Mouse (Mus musculus): ENCODE data around the gene Aarsd1. TPM values are rescaled to one million over a fixed set of nuclear protein-coding genes. Genes with fewer than 3 reads are reported as not detected.
A peak's percentile ranks its signal among the peaks of the same experiment; 100 is the strongest.
"Not testable (repeated sequence)": the region's sequence is repeated elsewhere in the genome, so short reads cannot be mapped to it uniquely, and the experiment has no call there.

The Aarsd1 gene
- total RNA-seq (2021) = 10 to 100 TPM; 16.0 to 17.1 TPM
- long read RNA-seq, experiment 1, transcript Aarsd1-201 (12 exons, 1,516 nt) = major isoform, 44 of 51 reads
- long read RNA-seq, experiment 1, partial matches to known transcripts = 4 of 51 reads
- long read RNA-seq, experiment 1, other reads (novel, unspliced or antisense) = 3 of 51 reads
- long read RNA-seq, experiment 2, transcript Aarsd1-201 (12 exons, 1,516 nt) = major isoform, 58 of 66 reads
- long read RNA-seq, experiment 2, partial matches to known transcripts = 6 of 66 reads
- long read RNA-seq, experiment 2, other reads (novel, unspliced or antisense) = 2 of 66 reads

DNA sequence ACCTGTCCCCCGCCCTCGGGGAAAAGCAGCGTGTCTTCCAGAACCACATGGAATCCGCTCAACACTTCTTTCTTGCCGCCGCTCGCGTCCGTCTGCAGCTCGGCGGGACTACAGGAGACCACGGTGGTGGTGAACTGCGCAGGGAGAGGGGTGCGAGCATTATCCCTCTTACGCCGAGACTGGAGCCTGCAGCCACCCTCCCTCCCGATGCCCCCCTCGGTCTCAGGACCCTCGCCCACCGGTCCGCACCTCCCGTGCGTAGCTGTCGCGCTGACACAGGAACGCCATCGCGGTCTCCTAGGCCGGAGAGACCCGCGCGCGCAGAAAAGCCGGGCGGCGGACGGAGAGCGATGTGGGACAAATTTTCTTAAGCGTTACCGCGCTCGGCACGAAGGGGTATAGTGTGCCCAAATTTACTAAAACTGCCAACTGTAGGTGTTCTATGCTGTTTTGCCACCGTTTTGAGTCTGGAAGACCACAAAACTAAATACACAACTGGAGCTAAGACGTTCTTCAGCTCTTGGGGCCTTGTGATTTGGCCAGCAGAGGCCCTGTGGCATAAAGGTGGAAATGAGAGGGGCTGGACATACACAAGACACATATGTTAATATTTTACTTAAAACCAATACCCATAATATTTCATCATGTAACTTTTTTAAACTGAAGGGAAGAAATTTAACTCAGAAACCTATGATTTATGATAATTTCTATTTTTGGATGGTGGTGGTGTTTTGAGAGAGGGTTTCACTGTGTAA lies at the start of gene Aarsd1:
Gene Aarsd1 (minus strand): TSS at position 515 of the 755 bp plus-strand sequence.
- DNase-seq = peak; percentile 85

GRCm38 (mm10) chr11:101466552-101466950 lies 49.1 kb upstream of the Aarsd1 start:
- not testable (repeated sequence) for DNase-seq

- DNase-seq = peak; percentile 80
These were observed 48.6 kb upstream of the Aarsd1 start, which contains the start of gene Vat1 for GRCm38 (mm10) chr11:101465869-101466551. Vat1 (minus strand) TSS chr11:101466230.

DNA sequence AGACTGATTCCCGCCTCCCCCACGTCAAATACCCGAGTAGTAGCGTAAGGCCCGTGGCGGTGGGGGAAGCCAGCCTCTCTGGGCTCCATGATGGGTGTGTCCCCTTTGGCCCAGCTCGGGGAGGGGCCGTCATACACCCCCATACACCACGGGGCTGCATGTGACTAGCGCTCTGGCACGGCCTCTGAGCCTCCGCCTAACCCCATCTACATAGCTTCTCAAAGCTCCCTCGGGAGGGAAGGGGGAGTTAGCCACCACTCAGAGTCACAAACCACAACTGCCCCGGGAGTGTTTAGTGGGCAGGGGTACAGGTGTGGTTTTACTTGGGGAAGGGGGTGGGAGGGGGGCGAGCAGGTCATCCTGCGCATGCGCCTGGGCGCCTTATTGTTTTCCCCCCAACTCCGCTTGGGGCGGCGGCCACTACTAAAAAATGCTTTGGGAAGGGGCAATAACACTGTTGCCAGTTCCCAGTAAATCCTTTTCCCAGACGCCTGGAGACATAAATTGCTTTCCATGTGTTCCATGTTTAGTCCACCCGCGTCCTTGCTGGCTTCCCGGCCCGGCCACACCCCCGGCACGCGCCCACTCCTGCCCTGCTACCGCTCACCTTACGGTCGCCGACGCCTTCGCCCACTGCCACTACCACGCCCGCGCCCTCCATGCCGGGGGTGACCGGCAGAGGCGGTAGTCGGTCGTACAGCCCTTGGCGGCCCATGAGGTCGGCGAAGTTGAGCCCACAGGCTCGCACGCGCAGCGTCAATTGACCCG lies 47.9 kb upstream of the Aarsd1 start:
- DNase-seq = peak; percentile 83

GRCm38 (mm10) chr11:101464211-101465100 lies 47.0 kb upstream of the Aarsd1 start, which contains the start of gene Rnd2:
Rnd2 (plus strand) TSS chr11:101464999.
- DNase-seq = no peak

- no peak for DNase-seq
These were observed 45.4 kb upstream of the Aarsd1 start for GRCm38 (mm10) chr11:101462583-101463440.

DNA sequence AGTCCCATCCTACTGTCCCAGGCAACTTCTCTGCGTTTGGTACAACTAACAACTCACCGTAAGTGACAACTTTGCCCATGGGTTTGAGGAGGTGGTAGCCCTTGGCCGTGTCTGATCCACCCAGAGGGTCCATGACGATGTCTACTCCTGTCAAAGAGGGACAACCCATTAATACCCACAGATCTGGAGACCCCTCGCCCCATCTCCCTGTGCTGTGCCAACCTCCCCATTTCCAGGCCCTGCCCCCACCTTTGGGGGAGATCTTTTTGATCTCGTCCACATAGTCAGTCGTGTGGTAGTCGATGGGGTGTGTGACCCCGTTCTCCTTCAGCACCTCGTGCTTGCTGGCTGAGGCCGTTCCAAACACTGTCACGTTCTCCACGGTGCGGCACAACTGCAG lies 44.7 kb upstream of the Aarsd1 start:
- no peak for DNase-seq

DNA sequence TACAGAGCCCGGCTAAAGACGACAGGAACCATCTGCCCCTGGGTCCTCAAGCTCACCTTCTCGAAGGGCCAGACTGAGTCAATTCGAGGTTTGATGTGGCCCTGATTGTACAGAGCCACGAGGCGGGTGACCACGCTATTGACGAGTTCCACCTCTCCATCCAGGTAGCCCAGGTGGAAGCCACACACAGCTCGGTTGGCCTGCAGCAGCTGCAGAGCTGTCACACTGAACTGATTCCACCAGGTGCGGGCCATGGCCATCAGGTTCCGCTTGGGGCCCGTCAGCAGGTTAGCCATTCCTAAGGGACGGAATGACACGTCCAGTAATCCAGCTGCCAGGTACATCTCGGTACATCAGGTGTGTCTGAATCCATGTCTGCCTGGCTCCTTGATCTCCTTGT lies 42.9 kb upstream of the Aarsd1 start:
- no peak for DNase-seq

- DNase-seq = no peak
These were observed 42.3 kb upstream of the Aarsd1 start for GRCm38 (mm10) chr11:101459716-101460115.

DNA sequence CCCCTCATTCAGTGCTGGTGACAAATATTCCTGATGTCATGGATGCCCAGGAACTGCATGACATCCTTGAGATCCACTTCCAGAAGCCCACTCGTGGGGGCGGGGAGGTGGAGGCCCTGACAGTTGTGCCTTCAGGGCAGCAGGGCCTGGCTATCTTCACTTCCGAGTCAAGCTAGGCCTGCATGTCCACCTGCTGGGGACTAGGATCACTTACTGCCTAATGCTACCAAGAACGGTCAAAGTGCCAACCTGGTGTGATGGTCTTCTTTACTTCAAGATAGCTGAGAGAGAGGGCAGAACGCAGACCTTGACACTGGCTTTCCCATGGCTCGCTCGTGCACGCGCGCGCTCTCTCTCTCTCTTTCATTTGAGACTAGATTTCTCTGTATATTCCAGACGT lies 40.8 kb upstream of the Aarsd1 start:
- DNase-seq = no peak

DNA sequence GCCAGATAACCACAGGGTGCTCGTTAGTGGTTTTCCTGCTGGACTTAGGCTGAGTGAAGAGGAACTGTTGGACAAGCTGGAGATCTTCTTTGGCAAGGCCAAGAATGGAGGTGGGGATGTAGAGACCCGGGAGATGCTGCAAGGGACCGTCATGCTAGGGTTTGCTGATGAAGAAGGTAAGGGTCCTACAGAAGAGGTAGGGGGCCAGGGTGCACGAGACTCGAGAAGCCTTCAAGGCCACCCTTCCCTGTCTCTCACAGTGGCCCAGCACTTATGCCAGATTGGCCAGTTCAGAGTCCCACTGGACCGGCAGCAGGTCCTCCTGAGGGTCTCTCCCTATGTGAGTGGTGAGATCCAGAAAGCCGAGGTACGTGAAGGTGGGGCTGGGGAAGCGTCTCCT lies 40.2 kb upstream of the Aarsd1 start:
- no peak for DNase-seq

DNA sequence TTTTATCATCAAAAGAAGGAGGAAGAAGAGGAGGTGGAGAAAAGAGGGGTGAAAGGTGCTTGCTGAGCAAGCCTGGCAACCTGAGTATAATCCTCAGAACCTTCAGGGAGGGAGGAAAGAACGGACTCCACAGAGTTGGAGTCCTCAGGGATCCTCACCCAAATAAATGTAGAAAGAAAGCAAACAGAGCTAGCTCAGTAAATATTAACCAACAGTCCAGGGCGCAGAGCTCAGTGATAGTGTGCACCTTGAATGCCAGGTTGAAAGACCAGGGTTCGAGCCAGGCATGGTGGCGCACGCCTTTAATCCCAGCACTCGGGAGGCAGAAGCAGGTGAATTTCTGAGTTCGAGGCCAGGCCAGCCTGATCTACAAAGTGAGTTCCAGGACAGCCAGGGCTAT lies 38.2 kb upstream of the Aarsd1 start:
- no peak for DNase-seq

DNA sequence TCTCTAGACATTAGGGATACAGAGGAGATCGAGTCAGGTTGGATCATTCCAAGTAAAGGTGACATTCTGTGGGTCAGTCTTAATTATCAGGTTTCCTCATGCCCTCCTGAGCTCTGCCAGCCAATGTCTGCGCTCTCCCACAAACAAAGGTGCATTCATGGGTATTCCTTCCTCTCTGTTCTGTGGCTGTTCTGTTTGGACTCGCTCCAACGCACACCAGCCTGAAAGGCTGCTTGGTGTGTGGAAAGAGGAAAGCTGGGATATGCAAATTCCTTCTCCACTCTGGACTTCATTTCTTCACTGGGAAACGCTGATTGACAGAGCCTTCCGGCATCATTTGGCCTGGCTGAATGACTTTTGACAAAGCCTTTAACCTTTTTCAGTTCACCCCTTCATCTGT lies 37.3 kb upstream of the Aarsd1 start:
- DNase-seq = no peak

- DNase-seq = no peak
These were observed 34.8 kb upstream of the Aarsd1 start for GRCm38 (mm10) chr11:101452093-101452774.

DNA sequence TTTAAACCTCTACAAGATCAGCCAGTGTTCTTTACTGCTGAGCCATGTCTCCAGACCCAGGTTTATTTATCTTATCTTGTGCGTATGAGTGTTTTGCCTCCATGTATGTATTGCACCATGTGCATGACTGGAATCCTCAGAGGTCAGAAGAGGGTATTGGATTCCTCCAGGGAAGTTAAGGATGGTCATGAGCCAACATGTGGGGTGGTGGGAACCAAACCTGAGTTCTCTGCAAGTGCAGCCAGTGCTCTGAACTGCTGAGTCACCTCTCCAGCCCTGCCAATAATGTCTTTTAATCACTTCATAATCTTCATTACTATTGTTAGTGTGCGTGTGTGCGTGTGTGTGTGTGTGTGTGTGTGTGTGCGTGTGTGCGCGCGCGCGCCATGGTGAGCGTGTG lies 34.1 kb upstream of the Aarsd1 start:
- no peak for DNase-seq

DNA sequence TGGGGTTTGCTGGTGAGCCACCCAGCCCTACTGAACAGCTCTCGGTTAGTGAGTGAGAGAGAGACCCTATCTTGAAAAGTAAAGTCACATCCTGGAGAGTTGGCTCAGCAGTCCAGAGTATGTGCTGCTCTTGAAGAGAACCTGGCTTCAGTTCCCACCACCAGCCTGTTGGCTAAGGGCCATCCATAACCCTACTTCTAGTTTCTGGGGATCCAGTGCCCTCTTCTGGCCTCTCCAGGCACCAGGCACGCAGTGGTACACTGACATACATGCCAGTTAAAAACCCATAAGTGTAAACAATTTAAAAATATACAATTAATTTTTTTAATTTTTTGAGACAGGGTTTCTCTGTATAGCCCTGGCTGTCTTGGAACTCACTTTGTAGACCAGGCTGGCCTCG lies 33.0 kb upstream of the Aarsd1 start:
- no peak for DNase-seq

- not testable (repeated sequence) for DNase-seq
These were observed 32.2 kb upstream of the Aarsd1 start for GRCm38 (mm10) chr11:101449596-101449995.

DNA sequence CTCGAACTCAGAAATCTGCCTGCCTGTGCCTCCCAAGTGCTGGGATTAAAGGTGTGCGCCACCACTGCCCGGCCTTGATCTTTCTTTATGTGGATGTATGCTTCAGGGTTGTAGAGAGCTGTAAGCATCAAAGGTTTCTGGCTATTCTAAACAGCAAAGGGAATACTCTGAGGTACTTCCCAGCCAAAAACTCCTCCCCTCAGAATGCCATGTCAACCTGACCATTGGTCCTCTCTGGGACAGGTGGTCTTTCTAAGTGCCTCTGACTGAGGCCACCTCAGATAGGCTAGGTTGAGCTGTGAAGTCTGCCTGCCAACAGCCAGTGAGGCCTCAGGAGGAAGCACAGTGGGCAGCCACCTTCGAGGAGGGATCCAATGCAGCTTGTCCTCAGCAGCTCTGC lies 31.5 kb upstream of the Aarsd1 start:
- no peak for DNase-seq

DNA sequence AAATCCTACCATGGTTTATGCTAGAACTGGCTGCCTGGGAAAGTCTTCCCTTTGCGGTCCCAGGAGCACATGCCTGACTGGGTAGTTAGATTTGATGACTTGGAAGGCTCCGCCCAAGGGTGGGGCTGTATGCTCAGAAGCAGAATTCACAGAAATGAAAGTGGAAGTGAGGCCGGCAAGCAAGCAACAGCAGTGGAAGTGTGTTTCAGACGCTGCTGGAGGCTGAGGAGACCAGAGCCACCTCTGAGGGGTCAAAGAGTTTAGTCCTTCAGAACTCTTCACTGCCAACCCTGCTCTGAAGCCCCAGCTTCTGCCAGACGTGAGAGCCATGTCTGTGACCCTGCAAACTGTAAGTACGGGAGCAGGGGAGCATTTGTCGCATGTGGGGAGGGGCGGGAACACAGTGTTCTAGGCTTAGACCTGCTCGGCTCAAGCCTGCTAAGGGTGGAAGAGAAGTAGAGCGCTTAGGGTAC lies 30.9 kb upstream of the Aarsd1 start, which contains the start of gene Ifi35:
Gene Ifi35 (plus strand): TSS at position 134 of the 473 bp plus-strand sequence.
- DNase-seq = peak; percentile 82
